Comparison of ENCODE assay signal across 29 mouse cellular contexts in genomic region chr2:169743910-169744309, GRCm38 (mm10).
"Had no signal": no experiment of that assay in that cellular context is flagged by ENCODE, and none has a peak within 500 bp of the region (broad histone marks: within the 10 kb centered on the region; RNA-seq: fewer than 3 reads in every experiment).

No protein-coding gene starts in this region.

- DNase-seq: liver, embryonic 13.5 days; lung, adult 18-20 months; lung, adult 2 months; lung, embryonic 14.5 days; lung, postnatal 10 days; lung, postnatal 14 days; lung, postnatal 36 days; lung, postnatal 4 days; midbrain, embryonic 14.5 days had no signal

- H3K36me3 ChIP-seq: limb, embryonic 12.5 days; limb, embryonic 13.5 days; limb, embryonic 15.5 days; liver, embryonic 13.5 days; liver, embryonic 15.5 days; lung, embryonic 15.5 days; midbrain, embryonic 10.5 days; midbrain, embryonic 12.5 days; midbrain, embryonic 13.5 days; midbrain, embryonic 15.5 days; neural tube, embryonic 12.5 days; neural tube, embryonic 13.5 days had no signal

- H3K9ac ChIP-seq: limb, embryonic 12.5 days; limb, embryonic 13.5 days; limb, embryonic 15.5 days; liver, embryonic 13.5 days; liver, embryonic 14.5 days; liver, embryonic 15.5 days; lung, embryonic 14.5 days; lung, embryonic 15.5 days; midbrain, embryonic 12.5 days; midbrain, embryonic 13.5 days; midbrain, embryonic 15.5 days; neural tube, embryonic 12.5 days; neural tube, embryonic 13.5 days had no signal

- H3K4me1 ChIP-seq: megakaryocyte, embryonic 14.5 days; midbrain, embryonic 10.5 days; midbrain, embryonic 12.5 days; midbrain, embryonic 13.5 days; midbrain, embryonic 15.5 days; neural tube, embryonic 12.5 days had no signal

- H3K4me2 ChIP-seq: limb, embryonic 12.5 days; limb, embryonic 13.5 days; limb, embryonic 15.5 days; liver, embryonic 13.5 days; liver, embryonic 15.5 days; lung, embryonic 14.5 days; lung, embryonic 15.5 days; midbrain, embryonic 11.5 days; midbrain, embryonic 12.5 days; midbrain, embryonic 13.5 days; midbrain, embryonic 15.5 days; neural tube, embryonic 12.5 days; neural tube, embryonic 13.5 days had no signal

- H3K9me3 ChIP-seq: limb, embryonic 10.5 days; limb, embryonic 13.5 days; limb, embryonic 15.5 days; liver, embryonic 13.5 days; liver, embryonic 15.5 days; lung, embryonic 15.5 days; midbrain, embryonic 13.5 days; midbrain, embryonic 15.5 days; neural tube, embryonic 12.5 days; neural tube, embryonic 13.5 days had no signal

- ATAC-seq: lung, postnatal 0 days; midbrain, embryonic 13.5 days; midbrain, embryonic 15.5 days; midbrain, embryonic 16.5 days had no signal

- H3K27ac ChIP-seq: left cerebral cortex, adult 2 months; limb, embryonic 10.5 days; limb, embryonic 12.5 days; limb, embryonic 13.5 days; limb, embryonic 15.5 days; liver, embryonic 13.5 days; liver, embryonic 14.5 days; liver, embryonic 15.5 days; lung, embryonic 15.5 days; macrophage; midbrain, embryonic 10.5 days; midbrain, embryonic 12.5 days; midbrain, embryonic 13.5 days; midbrain, embryonic 15.5 days; neural tube, embryonic 12.5 days; neural tube, embryonic 13.5 days had no signal

- H3K4me3 ChIP-seq: left cerebral cortex, adult 2 months; limb, embryonic 10.5 days; limb, embryonic 12.5 days; limb, embryonic 13.5 days; limb, embryonic 15.5 days; liver, embryonic 13.5 days; liver, embryonic 15.5 days; lung, embryonic 15.5 days; megakaryocyte, embryonic 14.5 days; midbrain, embryonic 10.5 days; midbrain, embryonic 12.5 days; midbrain, embryonic 13.5 days; midbrain, embryonic 15.5 days; myocyte; neural tube, embryonic 12.5 days; neural tube, embryonic 13.5 days had no signal

- H3K27me3 ChIP-seq: limb, embryonic 12.5 days; limb, embryonic 13.5 days; limb, embryonic 15.5 days; liver, embryonic 13.5 days; liver, embryonic 15.5 days; lung, embryonic 15.5 days; megakaryocyte, embryonic 14.5 days; midbrain, embryonic 12.5 days; midbrain, embryonic 13.5 days; midbrain, embryonic 15.5 days; neural tube, embryonic 12.5 days; neural tube, embryonic 13.5 days had no signal
